Mouse (Mus musculus) hindbrain, embryonic 16.5 days (tissue): ENCODE results near the gene Cnot1. TPM values are rescaled to one million over a fixed set of nuclear protein-coding genes. Genes with fewer than 3 reads are reported as not detected.

ENCODE experiments used
- ATAC-seq: fragments of 200-750 bp; cut with Nextera tagmentation; 2 replicates; pipeline ENCODE4 v1.8.0; 2017; ENCODE audit warnings: moderate TSS enrichment, moderate library complexity
- H3K27ac ChIP-seq: fragments of 300-500 bp; sonication (generic); 2 replicates; pipeline ENCODE4 v1.5.1; 2014; ENCODE audit warnings: low read depth, mild to moderate bottlenecking, control low read depth, low read length, moderate library complexity
- H3K27me3 ChIP-seq: fragments of 300-500 bp; sonication (generic); replicated peaks from 2 replicates; pipeline ENCODE4 v1.6.1; 2014; ENCODE audit warnings: low read length; ENCODE audit not compliant: control insufficient read depth, insufficient read depth
- H3K36me3 ChIP-seq: fragments of 300-500 bp; sonication (generic); 2 replicates; pipeline ENCODE4 v1.6.1; 2014; ENCODE audit warnings: mild to moderate bottlenecking, low read length, moderate library complexity, mixed read lengths; ENCODE audit not compliant: control insufficient read depth, insufficient read depth
- H3K4me1 ChIP-seq: fragments of 300-500 bp; sonication (generic); 2 replicates; pipeline ENCODE4 v1.6.1; 2014; ENCODE audit warnings: low read depth, low read length; ENCODE audit not compliant: control insufficient read depth, insufficient read depth
- H3K4me2 ChIP-seq: fragments of 300-500 bp; sonication (generic); 2 replicates; pipeline ENCODE4 v1.6.1; 2014; ENCODE audit warnings: mild to moderate bottlenecking, low read length, control low read depth, moderate library complexity
- H3K4me3 ChIP-seq: fragments of 300-500 bp; sonication (generic); 2 replicates; pipeline ENCODE4 v1.5.1; 2014; ENCODE audit warnings: mild to moderate bottlenecking, low read length, control low read depth, moderate library complexity
- H3K9ac ChIP-seq: fragments of 300-500 bp; sonication (generic); 2 replicates; pipeline ENCODE4 v1.6.1; 2014; ENCODE audit warnings: low read depth, mild to moderate bottlenecking, control low read depth, low read length, moderate library complexity
- H3K9me3 ChIP-seq: fragments of 300-500 bp; sonication (generic); 2 replicates; pipeline ENCODE4 v1.6.1; 2014; ENCODE audit warnings: mild to moderate bottlenecking, low read length, moderate library complexity; ENCODE audit not compliant: control insufficient read depth
- WGBS: fragments of 180-500 bp; shearing (Covaris S2); extraction: QIAGEN DNeasy Blood & Tissue Kit; methylation state at CpG from one replicate; pipeline ENCODE4 v1.1.7; 2014; 5-methylcytosine and 5-hydroxymethylcytosine counted together
- polyA plus RNA-seq: library from polyadenylated mRNA; unstranded; fragments of >200 nt; fragmentation: Nextera tagmentation; extraction: Ambion mirVana; gene quantifications from 2 replicates; pipeline ENCODE4 v1.2.1, GENCODE M21; 2015

Gene Cnot1
- 31.3 and 42.3 TPM in 2 replicates for polyA plus RNA-seq

- peak; percentile 97 for ATAC-seq
- Histone ChIP-seq H3K4me3 (peak within 1 kb of the TSS; percentile 90), H3K27ac (peak within 1 kb of the TSS; percentile 90), H3K9ac (peak within 1 kb of the TSS; percentile 86), H3K27me3 (no peaks in the 10 kb centered on the region), H3K9me3 (no peaks in the 10 kb centered on the region), H3K4me2 (peak within 1 kb of the TSS; percentile 95), H3K36me3 (no peaks in the 10 kb centered on the region), H3K4me1 (peaks cover 9% of the 10 kb centered on the region)
- WGBS, result under 1% methylated on average over 44 of the region's 44 CpGs
Measured at GRCm38 (mm10) chr8:95807331-95807843, at the start of gene Cnot1. Cnot1 (minus strand) TSS chr8:95807464.

GRCm38 (mm10) chr8:95854174-95854573, 46.9 kb upstream of the Cnot1 start:
- Histone ChIP-seq H3K9ac (no peak overlapping the region), H3K4me1 (peaks cover 10% of the 10 kb centered on the region), H3K27ac (no peak overlapping the region), H3K4me2 (no peak overlapping the region), H3K9me3 (no peaks in the 10 kb centered on the region), H3K27me3 (no peaks in the 10 kb centered on the region), H3K4me3 (no peak overlapping the region), H3K36me3 (no peaks in the 10 kb centered on the region)
- 89% methylated on average over 6 of the region's 6 CpGs for WGBS
- no peak for ATAC-seq

GRCm38 (mm10) chr8:95853102-95853843, 46.0 kb upstream of the Cnot1 start, which contains the start of gene Slc38a7:
Slc38a7 (minus strand) TSS chr8:95853539.
- Histone ChIP-seq H3K4me1 (peaks cover 10% of the 10 kb centered on the region), H3K36me3 (no peaks in the 10 kb centered on the region), H3K4me2 (peak within 1 kb of the TSS; percentile 74), H3K9me3 (no peaks in the 10 kb centered on the region), H3K4me3 (peak within 1 kb of the TSS; percentile 68), H3K27ac (no peak within 1 kb of the TSS), H3K9ac (peak within 1 kb of the TSS; percentile 67), H3K27me3 (no peaks in the 10 kb centered on the region)
- ATAC-seq, result peak; percentile 97
- 12% methylated on average over 22 of the region's 22 CpGs for WGBS

- peaks cover 10% of the 10 kb centered on the region for H3K4me1 ChIP-seq
- H3K9ac ChIP-seq, result no peak overlapping the region
- 74% methylated on average over 4 of the region's 4 CpGs for WGBS
- peak overlapping the region; percentile 68 for H3K4me3 ChIP-seq
- peak overlapping the region; percentile 74 for H3K4me2 ChIP-seq
- ATAC-seq, result no peak
- H3K9me3 ChIP-seq, result no peaks in the 10 kb centered on the region
- no peaks in the 10 kb centered on the region for H3K27me3 ChIP-seq
- H3K36me3 ChIP-seq, result no peaks in the 10 kb centered on the region
- H3K27ac ChIP-seq, result no peak overlapping the region
Measured at GRCm38 (mm10) chr8:95852290-95852689, 45.0 kb upstream of the Cnot1 start.

- Histone ChIP-seq H3K27me3 (no peaks in the 10 kb centered on the region), H3K36me3 (peaks cover 7% of the 10 kb centered on the region; the same call in 1 of the 2 replicates), H3K4me3 (no peak overlapping the region), H3K4me2 (no peak overlapping the region), H3K27ac (no peak overlapping the region), H3K9ac (no peak overlapping the region), H3K9me3 (no peaks in the 10 kb centered on the region), H3K4me1 (peaks cover 10% of the 10 kb centered on the region)
- no peak for ATAC-seq
- WGBS, result 98% methylated on average over 2 of the region's 2 CpGs
Measured at GRCm38 (mm10) chr8:95850326-95850725, 43.1 kb upstream of the Cnot1 start.

GRCm38 (mm10) chr8:95848734-95849464, 41.6 kb upstream of the Cnot1 start:
- 93% methylated on average over 19 of the region's 19 CpGs for WGBS
- no peaks in the 10 kb centered on the region for H3K27me3 ChIP-seq
- H3K9me3 ChIP-seq, result no peaks in the 10 kb centered on the region

GRCm38 (mm10) chr8:95848061-95848551, 40.8 kb upstream of the Cnot1 start:
- H3K36me3 ChIP-seq, result peaks cover 15% of the 10 kb centered on the region; the same call in 1 of the 2 replicates

More at GRCm38 (mm10) chr8:95848734-95849464, 41.6 kb upstream of the Cnot1 start:
- Histone ChIP-seq H3K27ac (no peak overlapping the region), H3K36me3 (peaks cover 12% of the 10 kb centered on the region; the same call in 1 of the 2 replicates), H3K9ac (no peak overlapping the region), H3K4me3 (no peak overlapping the region), H3K4me2 (no peak overlapping the region), H3K4me1 (peaks cover 10% of the 10 kb centered on the region)
- ATAC-seq, result no peak

GRCm38 (mm10) chr8:95845026-95845425, 37.8 kb upstream of the Cnot1 start:
- no peak overlapping the region for H3K4me2 ChIP-seq
- no peaks in the 10 kb centered on the region for H3K4me1 ChIP-seq
- no peak for ATAC-seq
- 86% methylated on average over 7 of the region's 7 CpGs for WGBS
- H3K27me3 ChIP-seq, result no peaks in the 10 kb centered on the region
- H3K9me3 ChIP-seq, result no peaks in the 10 kb centered on the region
- peaks cover 18% of the 10 kb centered on the region for H3K36me3 ChIP-seq
- H3K9ac ChIP-seq, result no peak overlapping the region
- no peak overlapping the region for H3K4me3 ChIP-seq
- no peak overlapping the region for H3K27ac ChIP-seq

More at GRCm38 (mm10) chr8:95848061-95848551, 40.8 kb upstream of the Cnot1 start:
- WGBS, result 82% methylated on average over 22 of the region's 24 CpGs
- Histone ChIP-seq H3K9ac (no peak overlapping the region), H3K4me2 (no peak overlapping the region), H3K4me3 (no peak overlapping the region), H3K27me3 (no peaks in the 10 kb centered on the region), H3K9me3 (no peaks in the 10 kb centered on the region), H3K27ac (no peak overlapping the region), H3K4me1 (peaks cover 8% of the 10 kb centered on the region)
- ATAC-seq, result no peak

GRCm38 (mm10) chr8:95843968-95844367, 36.7 kb upstream of the Cnot1 start:
- Histone ChIP-seq H3K27me3 (no peaks in the 10 kb centered on the region), H3K4me1 (no peaks in the 10 kb centered on the region), H3K9ac (no peak overlapping the region), H3K9me3 (no peaks in the 10 kb centered on the region), H3K36me3 (peaks cover 21% of the 10 kb centered on the region), H3K27ac (no peak overlapping the region), H3K4me3 (no peak overlapping the region), H3K4me2 (no peak overlapping the region)
- 96% methylated on average over 6 of the region's 6 CpGs for WGBS
- no peak for ATAC-seq
